Mouse (Mus musculus): ENCODE measurements around the gene Rap1gds1. TPM values are rescaled to one million over a fixed set of nuclear protein-coding genes. Genes with fewer than 3 reads are reported as not detected.

The Rap1gds1 gene
- polyA plus RNA-seq, 1 experiment from 2014 or later = 65.4 TPM

DNA sequence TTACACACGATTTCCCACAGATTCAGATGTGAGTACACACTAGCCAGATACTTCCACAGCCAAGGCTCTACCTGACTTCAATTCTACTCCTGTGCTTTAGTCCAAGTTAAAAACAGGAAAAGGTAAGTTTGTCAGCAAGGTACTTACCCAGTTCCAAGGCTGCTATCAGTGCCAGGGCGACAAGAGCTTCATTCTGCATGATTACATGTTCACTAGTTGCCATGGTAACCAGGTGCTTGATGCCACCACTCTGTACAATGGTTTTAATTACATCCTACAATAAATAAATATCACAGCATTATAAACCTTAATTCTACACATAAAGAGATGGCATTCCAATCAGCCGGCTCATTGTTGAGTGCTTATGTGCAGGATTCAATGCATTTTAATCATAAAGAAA, 129.5 kb downstream of the Rap1gds1 start:
- Histone ChIP-seq H3K4me2 (replicated peaks) (no peak overlapping the region), H3K4me3 (replicated peaks) (no peak overlapping the region), H3K9me3 (replicated peaks) (no peaks in the 10 kb centered on the region), H3K27ac (replicated peaks) (no peak overlapping the region), H3K27me3 (no peaks in the 10 kb centered on the region), H3K36me3 (peaks cover 18% of the 10 kb centered on the region), H3K4me1 (no peaks in the 10 kb centered on the region), H3K9ac (no peak overlapping the region)
- no peak for ATAC-seq (ENCODE audit: insufficient number of reproducible peaks, low FRiP score, low TSS enrichment, low read depth)
- WGBS = 95% methylated on average over 3 of the region's 3 CpGs

- no peak overlapping the region for H3K4me2 ChIP-seq (replicated peaks)
- no peaks in the 10 kb centered on the region for H3K9me3 ChIP-seq (replicated peaks)
- no peak overlapping the region for H3K9ac ChIP-seq
- WGBS = 40% methylated on average over 9 of the region's 9 CpGs
- no peaks in the 10 kb centered on the region for H3K27me3 ChIP-seq
- no peak overlapping the region for H3K4me3 ChIP-seq (replicated peaks)
- H3K36me3 ChIP-seq = peaks cover 45% of the 10 kb centered on the region
- H3K4me1 ChIP-seq = no peaks in the 10 kb centered on the region
- H3K27ac ChIP-seq (replicated peaks) = no peak overlapping the region
- no peak for ATAC-seq (ENCODE audit: insufficient number of reproducible peaks, low FRiP score, low TSS enrichment, low read depth)
These were observed 133.4 kb downstream of the Rap1gds1 start for GRCm38 (mm10) chr3:138941604-138942003.

GRCm38 (mm10) chr3:138937241-138937640, 137.8 kb downstream of the Rap1gds1 start:
- H3K9me3 ChIP-seq (replicated peaks) = no peaks in the 10 kb centered on the region
- no peaks in the 10 kb centered on the region for H3K27me3 ChIP-seq
- H3K4me1 ChIP-seq = no peaks in the 10 kb centered on the region
- WGBS = 94% methylated on average over 10 of the region's 10 CpGs
- no peak for ATAC-seq (ENCODE audit: insufficient number of reproducible peaks, low FRiP score, low TSS enrichment, low read depth)
- H3K4me3 ChIP-seq (replicated peaks) = no peak overlapping the region
- H3K4me2 ChIP-seq (replicated peaks) = no peak overlapping the region
- H3K27ac ChIP-seq (replicated peaks) = no peak overlapping the region
- H3K36me3 ChIP-seq = peaks cover 44% of the 10 kb centered on the region
- H3K9ac ChIP-seq = no peak overlapping the region

DNA sequence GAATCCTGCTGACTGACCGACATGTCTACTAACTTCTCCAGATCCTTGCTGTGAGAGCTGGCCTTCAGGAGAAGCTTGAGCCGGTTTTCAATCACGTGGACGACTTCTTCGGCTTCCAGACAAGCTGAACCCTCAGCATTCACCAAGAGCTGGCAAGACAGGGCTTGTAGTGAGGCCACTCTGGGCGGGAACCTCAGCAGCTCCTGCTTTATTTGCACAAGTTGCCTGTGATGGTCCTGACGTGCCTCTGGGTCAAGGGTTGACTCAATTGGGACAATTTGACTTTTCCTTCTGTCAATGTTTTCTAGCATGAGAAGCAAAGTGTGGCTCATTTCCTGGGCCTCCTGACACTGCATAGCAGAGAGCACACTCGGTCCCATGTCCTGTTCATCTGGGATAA, 138.2 kb downstream of the Rap1gds1 start:
- ATAC-seq (ENCODE audit: insufficient number of reproducible peaks, low FRiP score, low TSS enrichment, low read depth) = no peak
- no peak overlapping the region for H3K9ac ChIP-seq
- H3K4me1 ChIP-seq = no peaks in the 10 kb centered on the region
- no peak overlapping the region for H3K4me3 ChIP-seq (replicated peaks)
- H3K36me3 ChIP-seq = peaks cover 44% of the 10 kb centered on the region
- H3K4me2 ChIP-seq (replicated peaks) = no peak overlapping the region
- H3K27ac ChIP-seq (replicated peaks) = no peak overlapping the region
- no peaks in the 10 kb centered on the region for H3K9me3 ChIP-seq (replicated peaks)
- H3K27me3 ChIP-seq = no peaks in the 10 kb centered on the region
- 78% methylated on average over 8 of the region's 8 CpGs for WGBS

GRCm38 (mm10) chr3:138927437-138927836, 147.6 kb downstream of the Rap1gds1 start:
- Histone ChIP-seq H3K9ac (no peak overlapping the region), H3K9me3 (replicated peaks) (no peaks in the 10 kb centered on the region), H3K36me3 (peaks cover 35% of the 10 kb centered on the region), H3K4me1 (0 out of 2 replicates have a peak, but pooled peaks cover 4% of the 10 kb centered on the region), H3K4me2 (replicated peaks) (no peak overlapping the region), H3K27me3 (no peaks in the 10 kb centered on the region), H3K4me3 (replicated peaks) (no peak overlapping the region), H3K27ac (replicated peaks) (no peak overlapping the region)
- ATAC-seq (ENCODE audit: insufficient number of reproducible peaks, low FRiP score, low TSS enrichment, low read depth) = no peak
- WGBS = 89% methylated on average over 4 of the region's 4 CpGs

DNA sequence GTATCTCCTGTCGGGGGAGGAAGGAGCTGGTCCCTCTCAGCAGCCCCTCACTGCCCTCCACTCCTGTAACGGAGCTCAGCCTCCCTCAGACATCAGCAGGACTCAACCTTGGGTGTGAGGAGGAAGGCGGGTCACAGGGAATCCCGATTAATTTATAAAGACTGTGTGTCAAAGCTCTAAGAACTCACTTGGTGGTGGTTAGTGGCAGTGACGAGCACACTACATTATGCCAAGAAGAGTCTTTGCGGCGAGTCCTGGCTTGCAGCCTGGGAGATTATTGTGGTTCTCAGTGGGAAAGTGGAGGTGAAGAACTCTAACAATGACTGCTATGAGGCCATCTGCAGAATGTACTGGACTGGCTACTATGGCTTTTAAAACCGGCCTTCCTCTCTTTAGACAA, 148.8 kb downstream of the Rap1gds1 start:
- H3K27me3 ChIP-seq = no peaks in the 10 kb centered on the region
- ATAC-seq (ENCODE audit: insufficient number of reproducible peaks, low FRiP score, low TSS enrichment, low read depth) = no peak
- no peaks in the 10 kb centered on the region for H3K9me3 ChIP-seq (replicated peaks)
- H3K4me2 ChIP-seq (replicated peaks) = no peak overlapping the region
- peaks cover 35% of the 10 kb centered on the region for H3K36me3 ChIP-seq
- H3K4me3 ChIP-seq (replicated peaks) = no peak overlapping the region
- no peak overlapping the region for H3K9ac ChIP-seq
- no peak overlapping the region for H3K27ac ChIP-seq (replicated peaks)
- WGBS = 75% methylated on average over 8 of the region's 8 CpGs
- 0 out of 2 replicates have a peak, but pooled peaks cover 4% of the 10 kb centered on the region for H3K4me1 ChIP-seq

- Histone ChIP-seq H3K4me3 (replicated peaks) (no peak overlapping the region), H3K9me3 (replicated peaks) (no peaks in the 10 kb centered on the region), H3K9ac (no peak overlapping the region), H3K36me3 (no peaks in the 10 kb centered on the region), H3K4me1 (peaks cover 3% of the 10 kb centered on the region; the same call in 1 of the 2 replicates), H3K27me3 (no peaks in the 10 kb centered on the region), H3K27ac (replicated peaks) (no peak overlapping the region), H3K4me2 (replicated peaks) (no peak overlapping the region)
- ATAC-seq (ENCODE audit: insufficient number of reproducible peaks, low FRiP score, low TSS enrichment, low read depth) = no peak
- WGBS = 95% methylated on average over 4 of the region's 4 CpGs
These were observed 156.8 kb downstream of the Rap1gds1 start for GRCm38 (mm10) chr3:138918241-138918640.

DNA sequence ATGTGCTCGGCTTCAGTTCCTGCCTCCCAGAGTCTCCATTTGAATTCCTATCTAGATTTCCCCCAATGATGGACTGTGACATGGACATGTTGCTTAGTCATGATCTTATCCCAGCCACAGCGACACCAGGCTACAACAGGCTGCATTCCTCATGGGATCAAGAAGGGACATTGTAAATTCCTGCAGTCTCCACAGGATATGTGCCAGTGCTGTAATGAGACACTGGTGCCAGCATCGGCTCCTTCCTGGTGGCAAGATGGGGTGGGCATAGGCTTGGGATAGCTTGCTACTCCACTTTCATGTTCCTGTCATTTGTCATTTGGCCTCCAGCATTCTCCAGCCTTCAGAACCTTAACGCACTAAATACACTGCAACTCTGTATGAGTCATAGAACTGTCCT, 158.0 kb downstream of the Rap1gds1 start:
- Histone ChIP-seq H3K4me2 (replicated peaks) (no peak overlapping the region), H3K4me3 (replicated peaks) (no peak overlapping the region), H3K9me3 (replicated peaks) (no peaks in the 10 kb centered on the region), H3K27me3 (no peaks in the 10 kb centered on the region), H3K36me3 (no peaks in the 10 kb centered on the region), H3K9ac (no peak overlapping the region), H3K4me1 (peaks cover 3% of the 10 kb centered on the region; the same call in 1 of the 2 replicates), H3K27ac (replicated peaks) (no peak overlapping the region)
- no peak for ATAC-seq (ENCODE audit: insufficient number of reproducible peaks, low FRiP score, low TSS enrichment, low read depth)
- 71% methylated on average over 4 of the region's 4 CpGs for WGBS

- no peak overlapping the region for H3K4me2 ChIP-seq (replicated peaks)
- no peaks in the 10 kb centered on the region for H3K27me3 ChIP-seq
- H3K9me3 ChIP-seq (replicated peaks) = no peaks in the 10 kb centered on the region
- ATAC-seq (ENCODE audit: insufficient number of reproducible peaks, low FRiP score, low TSS enrichment, low read depth) = no peak
- WGBS = 83% methylated on average over 4 of the region's 4 CpGs
- H3K36me3 ChIP-seq = no peaks in the 10 kb centered on the region
- H3K4me1 ChIP-seq = peaks cover 3% of the 10 kb centered on the region; the same call in 1 of the 2 replicates
- H3K4me3 ChIP-seq (replicated peaks) = no peak overlapping the region
- no peak overlapping the region for H3K27ac ChIP-seq (replicated peaks)
- H3K9ac ChIP-seq = no peak overlapping the region
These were observed 158.4 kb downstream of the Rap1gds1 start for GRCm38 (mm10) chr3:138916591-138916990.

DNA sequence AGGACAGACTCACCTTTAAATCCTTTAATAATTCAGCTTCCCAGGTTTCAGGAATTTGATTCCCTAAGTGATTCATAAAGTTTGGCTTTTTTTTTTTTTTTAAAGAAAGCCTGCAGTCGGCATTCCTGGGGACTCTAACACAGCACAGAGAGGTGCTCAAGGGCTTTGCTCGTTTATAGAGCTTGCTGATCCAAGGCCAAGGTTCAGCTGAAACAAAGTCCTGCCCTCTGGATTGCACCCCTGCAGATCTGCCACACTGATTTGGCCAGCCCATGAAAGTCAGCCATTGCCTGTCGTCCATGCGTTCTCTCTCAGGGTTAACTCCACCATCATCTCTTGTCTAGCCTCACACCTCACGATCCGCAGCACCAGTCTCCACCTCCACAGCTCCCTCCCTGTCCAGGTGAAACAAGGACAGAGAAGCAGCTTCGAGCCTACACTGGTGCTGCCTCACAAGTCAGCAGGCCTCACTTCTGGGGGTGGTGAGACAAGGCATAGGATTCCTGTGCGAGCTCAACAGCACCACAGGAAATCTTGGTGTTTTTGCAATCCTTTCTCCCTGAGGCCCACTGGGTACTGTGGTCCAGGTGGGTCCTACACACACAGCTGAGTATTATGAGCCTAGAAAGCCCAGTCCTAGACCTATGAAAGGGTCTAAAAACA, 160.2 kb downstream of the Rap1gds1 start:
- ATAC-seq (ENCODE audit: insufficient number of reproducible peaks, low FRiP score, low TSS enrichment, low read depth) = no peak
- 52% methylated on average over 8 of the region's 8 CpGs for WGBS
- H3K27me3 ChIP-seq = no peaks in the 10 kb centered on the region
- H3K4me1 ChIP-seq = peaks cover 3% of the 10 kb centered on the region; the same call in 1 of the 2 replicates
- H3K36me3 ChIP-seq = no peaks in the 10 kb centered on the region
- no peaks in the 10 kb centered on the region for H3K9me3 ChIP-seq (replicated peaks)
- H3K4me2 ChIP-seq (replicated peaks) = no peak overlapping the region
- H3K4me3 ChIP-seq (replicated peaks) = no peak overlapping the region
- no peak overlapping the region for H3K9ac ChIP-seq
- H3K27ac ChIP-seq (replicated peaks) = no peak overlapping the region

DNA sequence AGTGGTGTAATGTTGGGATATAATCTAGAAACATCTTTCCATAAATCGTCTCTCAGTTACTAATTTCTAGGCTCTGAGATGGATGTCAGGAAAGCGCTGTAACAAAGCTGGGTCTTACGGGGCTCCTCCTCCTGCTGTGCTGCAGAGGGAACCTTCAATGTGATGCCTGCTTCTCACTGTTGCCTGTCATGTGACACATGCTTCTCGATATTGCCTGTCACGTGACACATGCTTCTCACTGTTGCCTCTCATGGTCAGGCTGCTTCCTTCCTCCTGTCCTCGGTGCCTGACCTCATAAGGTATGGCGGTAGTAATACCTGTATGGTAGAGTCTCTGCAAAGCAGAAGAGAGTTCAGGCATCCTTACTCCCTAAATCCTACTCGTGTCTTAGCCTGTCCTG, 162.5 kb downstream of the Rap1gds1 start:
- H3K4me2 ChIP-seq (replicated peaks) = no peak overlapping the region
- H3K9me3 ChIP-seq (replicated peaks) = no peaks in the 10 kb centered on the region
- no peak overlapping the region for H3K27ac ChIP-seq (replicated peaks)
- peaks cover 3% of the 10 kb centered on the region; the same call in 1 of the 2 replicates for H3K4me1 ChIP-seq
- ATAC-seq (ENCODE audit: insufficient number of reproducible peaks, low FRiP score, low TSS enrichment, low read depth) = no peak
- H3K4me3 ChIP-seq (replicated peaks) = no peak overlapping the region
- no peaks in the 10 kb centered on the region for H3K27me3 ChIP-seq
- WGBS = 84% methylated on average over 8 of the region's 8 CpGs
- H3K9ac ChIP-seq = no peak overlapping the region
- H3K36me3 ChIP-seq = no peaks in the 10 kb centered on the region

GRCm38 (mm10) chr3:138909313-138909712, 165.7 kb downstream of the Rap1gds1 start:
- Histone ChIP-seq H3K27me3 (no peaks in the 10 kb centered on the region), H3K36me3 (no peaks in the 10 kb centered on the region), H3K4me3 (replicated peaks) (no peak overlapping the region), H3K9me3 (replicated peaks) (no peaks in the 10 kb centered on the region), H3K9ac (no peak overlapping the region), H3K27ac (replicated peaks) (no peak overlapping the region), H3K4me2 (replicated peaks) (no peak overlapping the region), H3K4me1 (peaks cover 10% of the 10 kb centered on the region)
- ATAC-seq (ENCODE audit: insufficient number of reproducible peaks, low FRiP score, low TSS enrichment, low read depth) = no peak
- WGBS = 74% methylated on average over 2 of the region's 2 CpGs
